Mouse (Mus musculus): ENCODE measurements around the gene Itga4.

Gene Itga4

GRCm38 (mm10) chr2:79352100-79352802 is 97.0 kb downstream of the Itga4 start:
- DNase-seq (ENCODE audit: low read depth, low spot score), result no peak

- no peak for DNase-seq (ENCODE audit: low read depth, low spot score)
Measured at GRCm38 (mm10) chr2:79354773-79355172, 99.5 kb downstream of the Itga4 start.

DNA sequence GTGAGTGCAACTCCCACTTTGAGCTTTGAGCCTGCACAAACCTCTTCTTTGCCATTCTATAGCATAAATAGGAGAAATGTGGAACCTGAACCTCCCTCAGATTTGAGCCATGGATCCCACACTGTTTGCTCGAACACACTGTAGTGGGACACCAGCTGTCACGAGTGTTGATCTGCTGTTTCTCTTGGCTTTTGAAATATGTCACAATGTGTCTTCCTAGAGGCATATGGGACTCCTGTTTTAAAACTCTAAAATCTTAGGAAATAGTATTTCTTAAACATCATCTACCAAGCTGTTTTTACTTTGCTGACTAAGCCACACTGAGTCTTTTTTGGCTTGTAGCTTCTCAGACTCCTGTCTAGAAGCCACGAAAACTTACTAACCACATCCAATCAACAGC is 102.6 kb downstream of the Itga4 start:
- no peak for DNase-seq (ENCODE audit: low read depth, low spot score)

- DNase-seq (ENCODE audit: low read depth, low spot score), result no peak
Measured at GRCm38 (mm10) chr2:79362029-79362428, 106.8 kb downstream of the Itga4 start.

DNA sequence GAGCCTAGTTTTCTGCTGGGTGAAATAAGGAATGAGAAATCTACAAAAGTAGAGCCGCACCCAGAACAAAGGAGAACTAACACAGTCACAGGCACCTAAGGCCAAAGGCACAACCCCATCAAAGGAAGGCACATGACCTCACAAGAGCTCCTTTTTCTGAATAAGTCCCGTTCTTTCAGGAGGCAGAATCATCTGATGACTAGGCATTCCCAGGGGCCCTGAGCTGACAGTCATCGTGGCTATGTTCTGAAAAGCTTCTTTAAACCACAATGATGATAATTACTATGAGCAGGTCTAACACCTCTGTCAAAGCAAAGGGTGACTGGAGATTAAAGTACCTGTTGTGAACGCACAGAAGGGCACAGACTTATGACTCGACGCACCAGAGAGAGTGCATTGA is 108.7 kb downstream of the Itga4 start:
- no peak for DNase-seq (ENCODE audit: low read depth, low spot score)

GRCm38 (mm10) chr2:79367451-79368450 is 112.5 kb downstream of the Itga4 start:
- no peak for DNase-seq (ENCODE audit: low read depth, low spot score)

DNA sequence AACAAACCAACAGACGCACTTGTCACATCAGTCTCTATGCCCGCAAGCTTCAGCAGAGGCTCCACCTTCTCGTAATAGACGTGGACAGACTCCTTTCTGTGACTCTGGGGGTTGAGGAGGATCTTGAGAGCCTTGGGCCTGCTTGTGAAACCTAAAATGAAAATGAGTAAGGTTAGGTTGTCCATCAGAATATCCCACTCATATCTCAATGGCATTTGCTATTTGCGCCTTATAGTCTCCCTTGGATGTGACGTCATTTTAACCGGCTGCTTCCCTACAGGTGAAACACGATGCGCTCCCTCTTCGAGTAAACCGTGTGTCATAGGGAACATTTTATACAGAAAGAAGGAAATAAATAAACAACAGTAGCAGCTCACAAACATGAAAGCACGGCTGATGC is 113.4 kb downstream of the Itga4 start:
- no peak for DNase-seq (ENCODE audit: low read depth, low spot score)

GRCm38 (mm10) chr2:79369061-79369524 is 113.9 kb downstream of the Itga4 start:
- no peak for DNase-seq (ENCODE audit: low read depth, low spot score)

GRCm38 (mm10) chr2:79369905-79370304 is 114.7 kb downstream of the Itga4 start:
- no peak for DNase-seq (ENCODE audit: low read depth, low spot score)

GRCm38 (mm10) chr2:79370711-79371312 is 115.6 kb downstream of the Itga4 start:
- DNase-seq (ENCODE audit: low read depth, low spot score), result no peak

DNA sequence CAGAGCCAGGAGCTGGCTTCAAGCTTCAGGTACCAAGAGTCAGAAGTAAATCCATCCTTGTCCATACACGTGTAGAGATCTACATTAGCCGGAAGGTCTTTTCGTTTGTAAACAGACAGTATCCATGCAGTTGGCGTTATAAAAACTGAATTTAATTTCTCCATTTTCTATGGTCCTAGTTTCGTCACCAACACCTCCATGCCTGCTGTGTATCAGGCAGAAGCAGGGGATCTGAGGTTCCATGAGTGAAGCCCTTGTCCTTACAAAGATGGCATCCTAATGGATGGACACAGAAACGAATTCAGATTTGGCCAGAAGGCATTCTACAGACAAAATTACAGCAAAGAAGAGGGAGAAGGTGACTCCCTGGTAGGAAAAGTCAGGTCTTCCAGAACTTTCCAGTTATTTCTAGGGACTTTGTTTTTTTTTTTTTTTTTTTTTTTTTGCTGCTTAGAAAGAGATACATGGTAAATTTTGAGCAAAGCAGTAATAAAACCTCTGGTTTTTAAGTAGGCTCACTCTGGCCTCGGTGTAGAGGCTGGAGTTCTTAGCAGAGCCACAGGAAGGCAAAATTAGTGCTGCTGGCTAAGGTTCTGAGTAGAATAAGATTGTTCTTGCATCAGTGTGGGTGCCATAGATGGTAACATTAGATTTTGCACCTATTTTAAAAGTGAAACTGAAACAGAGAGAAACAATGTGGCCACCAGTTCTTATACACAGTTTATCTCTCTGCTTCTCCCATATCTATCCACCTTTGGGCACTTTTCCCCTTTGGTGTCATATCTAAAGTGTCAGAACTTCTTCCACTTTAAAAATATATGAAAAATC is 116.3 kb downstream of the Itga4 start:
- no peak for DNase-seq (ENCODE audit: low read depth, low spot score)

GRCm38 (mm10) chr2:79372154-79372467 is 116.9 kb downstream of the Itga4 start:
- DNase-seq (ENCODE audit: low read depth, low spot score), result no peak

DNA sequence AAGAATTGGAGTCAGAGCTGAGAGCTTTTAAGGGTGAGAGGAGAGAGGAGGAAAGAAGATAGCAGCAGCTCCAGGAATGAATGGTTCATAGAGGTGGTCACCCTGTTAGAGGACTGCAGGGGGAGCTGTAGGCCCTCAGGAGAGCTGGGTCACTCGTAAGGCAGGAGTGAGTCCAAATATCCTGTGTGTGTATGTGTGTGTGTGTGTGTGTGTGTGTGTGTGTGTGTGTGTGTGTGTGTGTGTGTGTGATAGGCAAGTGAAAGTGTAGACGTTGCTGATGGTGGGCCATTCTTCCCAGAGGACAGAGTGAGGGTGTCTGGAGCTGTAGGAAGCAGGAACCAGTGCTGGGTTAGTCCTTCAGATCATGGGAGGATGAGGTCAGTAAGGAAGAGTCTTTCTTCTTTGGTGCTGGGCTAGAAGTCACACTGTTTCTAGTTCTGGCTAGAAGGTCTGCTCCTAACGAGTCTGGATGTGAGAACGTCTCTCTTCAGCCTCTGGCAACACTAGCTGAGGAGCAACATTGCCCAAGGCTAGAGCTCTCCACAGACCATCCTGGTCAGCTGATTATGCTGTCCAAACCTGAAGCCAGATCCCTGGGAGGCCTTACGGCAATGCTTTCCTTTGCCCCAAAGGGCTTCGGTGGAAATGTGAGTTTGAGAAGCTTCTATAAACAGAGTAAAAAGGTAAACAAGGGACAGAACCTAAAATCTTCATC is 117.4 kb downstream of the Itga4 start:
- DNase-seq (ENCODE audit: low read depth, low spot score), result no peak

DNA sequence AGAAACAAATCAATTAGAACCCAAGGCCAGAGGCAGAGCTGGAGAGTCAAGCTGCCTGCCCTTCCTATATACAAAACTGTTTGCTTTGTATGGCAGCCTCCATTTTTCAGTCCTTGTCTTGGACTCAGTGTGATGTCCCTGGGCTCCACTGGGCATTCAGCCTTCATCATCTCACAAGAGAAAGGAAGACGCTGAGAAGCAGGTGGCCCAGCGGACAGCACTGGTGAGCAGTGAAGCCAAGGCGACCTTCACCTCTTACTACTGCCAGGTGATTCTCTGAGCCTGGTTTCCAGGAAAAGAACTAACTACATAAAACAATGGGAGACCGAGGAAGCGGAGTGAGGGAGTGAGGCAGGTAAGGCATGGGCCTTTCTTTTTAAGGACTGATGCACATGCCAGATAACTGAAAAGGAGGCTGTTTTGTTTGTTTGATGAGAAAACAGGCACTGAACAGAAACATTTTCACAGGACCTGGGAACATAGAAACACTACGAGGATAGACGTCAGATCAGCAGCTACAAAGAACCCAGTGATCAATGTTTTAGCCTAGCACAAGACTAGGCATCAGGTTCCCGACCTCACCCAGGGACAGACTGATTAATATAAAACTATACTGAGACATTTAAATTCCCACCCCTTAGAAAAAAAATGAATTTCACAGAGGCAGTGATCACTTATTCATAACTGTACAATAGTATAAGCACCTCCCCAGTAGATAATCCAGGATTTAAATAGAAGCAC is 123.3 kb downstream of the Itga4 start:
- DNase-seq (ENCODE audit: low read depth, low spot score), result no peak

GRCm38 (mm10) chr2:79379087-79380041 is 124.1 kb downstream of the Itga4 start:
- no peak for DNase-seq (ENCODE audit: low read depth, low spot score)

Measured in brain, embryonic 18.5 days (tissue).